Mouse (Mus musculus) bone marrow macrophage, adult 2 months (primary cell): Measurements from ENCODE around the gene Rfwd3.

Experiments
- CTCF ChIP-seq: IDR thresholded peaks from 2 replicates; pipeline ENCODE4 v1.5.1; 2012; ENCODE audit warnings: low read depth, mild to moderate bottlenecking, low read length, moderate library complexity
- POLR2A ChIP-seq: IDR thresholded peaks from 2 replicates; pipeline ENCODE4 v1.6.1; 2012; ENCODE audit warnings: mild to moderate bottlenecking, low read depth, low read length, borderline replicate concordance

DNA sequence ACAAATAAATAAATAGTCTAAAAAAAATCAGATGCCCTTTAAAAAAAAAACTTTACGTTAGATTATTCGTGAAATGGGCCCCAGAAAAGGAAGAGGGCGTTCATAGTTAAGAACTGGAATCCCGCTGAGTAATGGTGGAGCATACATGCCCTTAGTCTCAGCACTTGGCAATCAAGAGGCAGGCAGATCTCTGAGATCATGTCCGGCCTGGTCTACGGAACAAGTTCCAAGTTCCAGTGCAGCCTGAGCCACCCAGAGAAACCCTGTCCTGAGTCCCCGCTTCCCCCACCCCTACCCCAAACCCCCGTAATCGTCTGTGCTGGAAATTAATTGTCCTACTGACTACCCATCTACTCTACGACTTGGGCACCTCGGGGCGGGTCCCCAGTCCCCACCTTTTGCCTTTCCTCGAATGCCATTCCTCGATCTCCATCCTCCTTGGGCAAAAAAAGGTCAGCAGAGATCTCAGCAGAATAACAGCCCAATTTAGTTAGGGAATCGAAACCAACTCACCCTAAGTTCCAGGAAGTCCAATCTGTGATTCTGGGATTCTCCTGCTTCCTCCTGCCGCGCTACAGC is 37.4 kb upstream of the Rfwd3 start:
- no peak for TF ChIP-seq CTCF
- TF ChIP-seq POLR2A, result no peak
